Mouse (Mus musculus): ENCODE measurements around the gene Csf1. TPM values are rescaled to one million over a fixed set of nuclear protein-coding genes. Genes with fewer than 3 reads are reported as not detected.

The Csf1 gene
- total and polyA plus RNA-seq, 3 experiments = 0.12 to 0.19 TPM; not detected in 1

DNA sequence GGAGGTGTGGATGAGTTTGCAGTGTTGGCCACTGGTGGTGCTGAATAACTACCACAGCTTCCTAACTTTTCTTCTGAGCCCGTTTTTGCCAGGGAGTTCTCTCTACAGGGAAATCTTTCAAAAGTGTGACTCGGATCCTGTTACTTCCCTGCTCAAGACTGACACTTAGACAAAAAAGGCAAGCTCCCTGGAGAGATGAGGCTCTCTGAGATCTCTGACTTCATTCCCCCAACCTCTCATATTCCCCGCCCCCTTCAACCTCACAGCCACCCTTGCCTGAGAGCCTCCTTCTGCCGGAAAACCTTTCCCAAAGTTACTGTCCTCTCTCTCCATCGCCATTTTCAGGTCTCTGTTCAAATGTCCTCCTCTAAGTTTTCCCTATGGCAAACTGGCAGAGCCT is 14.8 kb upstream of the Csf1 start:
- Histone ChIP-seq H3K4me1 (ENCODE audit: control insufficient read depth in 1 of 2, insufficient read depth in 2 of 2, low read length in 2 of 2) (no peaks in the 10 kb centered on the region), H3K27me3 (ENCODE audit: control insufficient read depth in 1 of 2, insufficient read depth in 2 of 2, low read length in 2 of 2) (peaks cover 30 to 38% of the 10 kb centered on the region in 2 experiments), H3K9ac (ENCODE audit: control insufficient read depth, low read depth, low read length, poor library complexity, severe bottlenecking) (no peak overlapping the region), H3K4me3 (ENCODE audit: control insufficient read depth in 1 of 2, insufficient read depth in 1 of 2, low read depth in 2 of 2, low read length in 2 of 2) (no peak overlapping the region), H3K27ac (ENCODE audit: control insufficient read depth, low read depth, low read length) (no peak overlapping the region), H3K79me2 (ENCODE audit: control insufficient read depth, insufficient read depth, low read length, poor library complexity) (no peaks in the 10 kb centered on the region), H3K9me3 (replicated peaks; ENCODE audit: insufficient read depth, low read length) (no peaks in the 10 kb centered on the region), H3K36me3 (ENCODE audit: control insufficient read depth in 1 of 2, insufficient read depth in 2 of 2, low read length in 2 of 2) (no peaks in the 10 kb centered on the region)
- no peak for DNase-seq (ENCODE audit: low read depth, low spot score)
- TF ChIP-seq EP300 (IDR thresholded peaks at IDR 0.05; ENCODE audit: low read depth in 1 of 2, low read length in 2 of 2) = no peak
- no peak for TF ChIP-seq BHLHE40 (IDR thresholded peaks at IDR 0.05; ENCODE audit: borderline replicate concordance, low read depth, low read length)
- no peak for TF ChIP-seq USF2 (IDR thresholded peaks at IDR 0.05; ENCODE audit: borderline replicate concordance in 1 of 2, insufficient read depth in 1 of 2, low read depth in 1 of 2, low read length in 2 of 2)
- no peak for TF ChIP-seq ZC3H11A (IDR thresholded peaks at IDR 0.05; ENCODE audit: low read depth, low read length)
- no peak for TF ChIP-seq TBP (IDR thresholded peaks at IDR 0.05; ENCODE audit: low read depth, low read length)
- no peak for TF ChIP-seq GATA1 (IDR thresholded peaks at IDR 0.05; ENCODE audit: low read depth, low read length)
- no peak for TF ChIP-seq HCFC1 (IDR thresholded peaks at IDR 0.05; ENCODE audit: low read depth, low read length)
- TF ChIP-seq MAX (IDR thresholded peaks at IDR 0.05; ENCODE audit: low read length) = no peak
- no peak for TF ChIP-seq ETS1 (IDR thresholded peaks at IDR 0.05; ENCODE audit: low read depth, low read length)
- TF ChIP-seq MEF2A (IDR thresholded peaks at IDR 0.05; ENCODE audit: extremely low read depth, insufficient replicate concordance, low read depth, low read length, poor library complexity, severe bottlenecking) = no peak
- TF ChIP-seq E2F4 (IDR thresholded peaks at IDR 0.05; ENCODE audit: borderline replicate concordance, low read depth, low read length) = no peak
- no peak for TF ChIP-seq CHD2 (IDR thresholded peaks at IDR 0.05; ENCODE audit: low read length)
- no peak for TF ChIP-seq JUND (IDR thresholded peaks at IDR 0.05; ENCODE audit: low read depth, low read length)

GRCm38 (mm10) chr3:107772860-107773259 is 12.6 kb upstream of the Csf1 start:
- Histone ChIP-seq H3K27ac (ENCODE audit: control insufficient read depth, low read depth, low read length) (no peak overlapping the region), H3K9me3 (replicated peaks; ENCODE audit: insufficient read depth, low read length) (no peaks in the 10 kb centered on the region), H3K27me3 (ENCODE audit: control insufficient read depth in 1 of 2, insufficient read depth in 2 of 2, low read length in 2 of 2) (peaks cover 31 to 37% of the 10 kb centered on the region in 2 experiments), H3K9ac (ENCODE audit: control insufficient read depth, low read depth, low read length, poor library complexity, severe bottlenecking) (no peak overlapping the region), H3K36me3 (ENCODE audit: control insufficient read depth in 1 of 2, insufficient read depth in 2 of 2, low read length in 2 of 2) (no peaks in the 10 kb centered on the region), H3K4me3 (ENCODE audit: control insufficient read depth in 1 of 2, insufficient read depth in 1 of 2, low read depth in 2 of 2, low read length in 2 of 2) (no peak overlapping the region), H3K79me2 (ENCODE audit: control insufficient read depth, insufficient read depth, low read length, poor library complexity) (no peaks in the 10 kb centered on the region), H3K4me1 (ENCODE audit: control insufficient read depth in 1 of 2, insufficient read depth in 2 of 2, low read length in 2 of 2) (no peaks in the 10 kb centered on the region)
- no peak for DNase-seq (ENCODE audit: low read depth, low spot score)
- no peak for TF ChIP-seq CTCF (IDR thresholded peaks at IDR 0.05 in 2 of 3, conservative IDR thresholded peaks at IDR 0.05 in 1 of 3; ENCODE audit: control insufficient read depth in 1 of 3, insufficient read depth in 1 of 3, low read depth in 2 of 3, low read length in 3 of 3, poor library complexity in 1 of 3, severe bottlenecking in 1 of 3)
- no peak for TF ChIP-seq USF2 (IDR thresholded peaks at IDR 0.05; ENCODE audit: borderline replicate concordance in 1 of 2, insufficient read depth in 1 of 2, low read depth in 1 of 2, low read length in 2 of 2)
- no peak for TF ChIP-seq ZMIZ1 (IDR thresholded peaks at IDR 0.05; ENCODE audit: low read depth, low read length)
- TF ChIP-seq TCF12 (IDR thresholded peaks at IDR 0.05; ENCODE audit: low read depth, low read length) = no peak
- TF ChIP-seq CHD2 (IDR thresholded peaks at IDR 0.05; ENCODE audit: low read length) = no peak
- no peak for TF ChIP-seq POLR2AphosphoS2 (IDR thresholded peaks at IDR 0.05; ENCODE audit: low read length)
- no peak for TF ChIP-seq ETS1 (IDR thresholded peaks at IDR 0.05; ENCODE audit: low read depth, low read length)
- TF ChIP-seq GATA1 (IDR thresholded peaks at IDR 0.05; ENCODE audit: low read depth, low read length) = no peak
- no peak for TF ChIP-seq ZKSCAN1 (IDR thresholded peaks at IDR 0.05; ENCODE audit: low read depth, low read length)
- TF ChIP-seq POLR2A (IDR thresholded peaks at IDR 0.05; ENCODE audit: control insufficient read depth in 1 of 2, insufficient read depth in 1 of 2, low read depth in 1 of 2, low read length in 2 of 2, poor library complexity in 1 of 2) = no peak
- TF ChIP-seq GABPA (IDR thresholded peaks at IDR 0.05; ENCODE audit: low read depth, low read length) = no peak
- no peak for TF ChIP-seq KAT2A (conservative IDR thresholded peaks at IDR 0.05; ENCODE audit: low read depth, low read length)
- no peak for TF ChIP-seq NRF1 (IDR thresholded peaks at IDR 0.05; ENCODE audit: insufficient read depth, low read depth, low read length, poor library complexity, severe bottlenecking)
- no peak for TF ChIP-seq BHLHE40 (IDR thresholded peaks at IDR 0.05; ENCODE audit: borderline replicate concordance, low read depth, low read length)
- TF ChIP-seq MEF2A (IDR thresholded peaks at IDR 0.05; ENCODE audit: extremely low read depth, insufficient replicate concordance, low read depth, low read length, poor library complexity, severe bottlenecking) = no peak

Measured in MEL (cell line).